Mouse (Mus musculus): Measurements from ENCODE around the gene Wdr31.
A peak's percentile ranks its signal among the peaks of the same experiment; 100 is the strongest.
"Not testable (repeated sequence)": the region's sequence is repeated elsewhere in the genome, so short reads cannot be mapped to it uniquely, and the experiment has no call there.

Wdr31 gene

GRCm38 (mm10) chr4:62480709-62481605 is 10.3 kb upstream of the Wdr31 start:
- Histone ChIP-seq H3K36me3 (ENCODE audit: control insufficient read depth, insufficient read depth, low read length, poor library complexity, severe bottlenecking) (no peaks in the 10 kb centered on the region), H3K27me3 (ENCODE audit: control insufficient read depth, insufficient read depth, low read length, poor library complexity, severe bottlenecking) (no peaks in the 10 kb centered on the region)
- DNase-seq (ENCODE audit: low read depth, low spot score), result peak; percentile 86

GRCm38 (mm10) chr4:62479937-62480708 is 9.4 kb upstream of the Wdr31 start, which contains the start of gene Bspry:
Bspry (plus strand) TSS chr4:62480053.
- Histone ChIP-seq H3K27me3 (ENCODE audit: control insufficient read depth, insufficient read depth, low read length, poor library complexity, severe bottlenecking) (no peaks in the 10 kb centered on the region), H3K36me3 (ENCODE audit: control insufficient read depth, insufficient read depth, low read length, poor library complexity, severe bottlenecking) (no peaks in the 10 kb centered on the region)
- DNase-seq (ENCODE audit: low read depth, low spot score), result peak; percentile 75

- DNase-seq (ENCODE audit: low read depth, low spot score); H3K36me3 ChIP-seq (ENCODE audit: control insufficient read depth, insufficient read depth, low read length, poor library complexity, severe bottlenecking); H3K27me3 ChIP-seq (ENCODE audit: control insufficient read depth, insufficient read depth, low read length, poor library complexity, severe bottlenecking): not testable (repeated sequence)
These were observed 8.9 kb upstream of the Wdr31 start for GRCm38 (mm10) chr4:62479593-62479936.

GRCm38 (mm10) chr4:62477542-62478244 is 7.0 kb upstream of the Wdr31 start:
- DNase-seq (ENCODE audit: low read depth, low spot score), result no peak
- no peaks in the 10 kb centered on the region for H3K27me3 ChIP-seq (ENCODE audit: control insufficient read depth, insufficient read depth, low read length, poor library complexity, severe bottlenecking)
- H3K36me3 ChIP-seq (ENCODE audit: control insufficient read depth, insufficient read depth, low read length, poor library complexity, severe bottlenecking), result no peaks in the 10 kb centered on the region

GRCm38 (mm10) chr4:62475793-62476192 is 5.1 kb upstream of the Wdr31 start:
- Histone ChIP-seq H3K27me3 (ENCODE audit: control insufficient read depth, insufficient read depth, low read length, poor library complexity, severe bottlenecking) (no peaks in the 10 kb centered on the region), H3K36me3 (ENCODE audit: control insufficient read depth, insufficient read depth, low read length, poor library complexity, severe bottlenecking) (no peaks in the 10 kb centered on the region)
- no peak for DNase-seq (ENCODE audit: low read depth, low spot score)

- H3K27me3 ChIP-seq (ENCODE audit: control insufficient read depth, insufficient read depth, low read length, poor library complexity, severe bottlenecking), result no peaks in the 10 kb centered on the region
- H3K36me3 ChIP-seq (ENCODE audit: control insufficient read depth, insufficient read depth, low read length, poor library complexity, severe bottlenecking), result no peaks in the 10 kb centered on the region
- DNase-seq (ENCODE audit: low read depth, low spot score), result no peak
These were observed 4.4 kb upstream of the Wdr31 start for GRCm38 (mm10) chr4:62475131-62475530.

GRCm38 (mm10) chr4:62472071-62472470 is 1.4 kb upstream of the Wdr31 start:
- DNase-seq (ENCODE audit: low read depth, low spot score), result no peak
- Histone ChIP-seq H3K36me3 (ENCODE audit: control insufficient read depth, insufficient read depth, low read length, poor library complexity, severe bottlenecking) (no peaks in the 10 kb centered on the region), H3K27me3 (ENCODE audit: control insufficient read depth, insufficient read depth, low read length, poor library complexity, severe bottlenecking) (no peaks in the 10 kb centered on the region)

GRCm38 (mm10) chr4:62468158-62468557 is 2.5 kb downstream of the Wdr31 start:
- DNase-seq (ENCODE audit: low read depth, low spot score), result peak; percentile 36

GRCm38 (mm10) chr4:62463124-62463523 is 7.6 kb downstream of the Wdr31 start:
- H3K27me3 ChIP-seq (ENCODE audit: control insufficient read depth, insufficient read depth, low read length, poor library complexity, severe bottlenecking), result no peaks in the 10 kb centered on the region
- H3K36me3 ChIP-seq (ENCODE audit: control insufficient read depth, insufficient read depth, low read length, poor library complexity, severe bottlenecking), result no peaks in the 10 kb centered on the region
- DNase-seq (ENCODE audit: low read depth, low spot score), result no peak

More at GRCm38 (mm10) chr4:62468158-62468557, 2.5 kb downstream of the Wdr31 start:
- H3K36me3 ChIP-seq (ENCODE audit: control insufficient read depth, insufficient read depth, low read length, poor library complexity, severe bottlenecking), result no peaks in the 10 kb centered on the region
- no peaks in the 10 kb centered on the region for H3K27me3 ChIP-seq (ENCODE audit: control insufficient read depth, insufficient read depth, low read length, poor library complexity, severe bottlenecking)

GRCm38 (mm10) chr4:62460348-62460747 is 10.3 kb downstream of the Wdr31 start:
- H3K27me3 ChIP-seq (ENCODE audit: control insufficient read depth, insufficient read depth, low read length, poor library complexity, severe bottlenecking), result no peaks in the 10 kb centered on the region
- DNase-seq (ENCODE audit: low read depth, low spot score), result no peak
- no peaks in the 10 kb centered on the region for H3K36me3 ChIP-seq (ENCODE audit: control insufficient read depth, insufficient read depth, low read length, poor library complexity, severe bottlenecking)

- Histone ChIP-seq H3K36me3 (ENCODE audit: control insufficient read depth, insufficient read depth, low read length, poor library complexity, severe bottlenecking) (no peaks in the 10 kb centered on the region), H3K27me3 (ENCODE audit: control insufficient read depth, insufficient read depth, low read length, poor library complexity, severe bottlenecking) (no peaks in the 10 kb centered on the region)
- DNase-seq (ENCODE audit: low read depth, low spot score), result no peak
These were observed 11.6 kb downstream of the Wdr31 start for GRCm38 (mm10) chr4:62459081-62459480.

GRCm38 (mm10) chr4:62454995-62455394 is 15.7 kb downstream of the Wdr31 start:
- no peaks in the 10 kb centered on the region for H3K27me3 ChIP-seq (ENCODE audit: control insufficient read depth, insufficient read depth, low read length, poor library complexity, severe bottlenecking)
- H3K36me3 ChIP-seq (ENCODE audit: control insufficient read depth, insufficient read depth, low read length, poor library complexity, severe bottlenecking), result no peaks in the 10 kb centered on the region
- DNase-seq (ENCODE audit: low read depth, low spot score), result peak; percentile 58

- no peak for DNase-seq (ENCODE audit: low read depth, low spot score)
- Histone ChIP-seq H3K27me3 (ENCODE audit: control insufficient read depth, insufficient read depth, low read length, poor library complexity, severe bottlenecking) (no peaks in the 10 kb centered on the region), H3K36me3 (ENCODE audit: control insufficient read depth, insufficient read depth, low read length, poor library complexity, severe bottlenecking) (no peaks in the 10 kb centered on the region)
These were observed 29.7 kb downstream of the Wdr31 start for GRCm38 (mm10) chr4:62440986-62441385.

GRCm38 (mm10) chr4:62440544-62440943 is 30.2 kb downstream of the Wdr31 start:
- no peaks in the 10 kb centered on the region for H3K36me3 ChIP-seq (ENCODE audit: control insufficient read depth, insufficient read depth, low read length, poor library complexity, severe bottlenecking)
- H3K27me3 ChIP-seq (ENCODE audit: control insufficient read depth, insufficient read depth, low read length, poor library complexity, severe bottlenecking), result no peaks in the 10 kb centered on the region
- DNase-seq (ENCODE audit: low read depth, low spot score), result no peak

- Histone ChIP-seq H3K27me3 (ENCODE audit: control insufficient read depth, insufficient read depth, low read length, poor library complexity, severe bottlenecking) (no peaks in the 10 kb centered on the region), H3K36me3 (ENCODE audit: control insufficient read depth, insufficient read depth, low read length, poor library complexity, severe bottlenecking) (no peaks in the 10 kb centered on the region)
- DNase-seq (ENCODE audit: low read depth, low spot score), result no peak
These were observed 30.9 kb downstream of the Wdr31 start for GRCm38 (mm10) chr4:62439793-62440192.
